Mouse (Mus musculus): ENCODE measurements at regions not wholly inside any gene's neighbourhood (a gene's known extent, or its start where the extent isn't known, plus 50 kb on each side); places are given as distances from the start of the nearest gene placed in this dataset.

DNA sequence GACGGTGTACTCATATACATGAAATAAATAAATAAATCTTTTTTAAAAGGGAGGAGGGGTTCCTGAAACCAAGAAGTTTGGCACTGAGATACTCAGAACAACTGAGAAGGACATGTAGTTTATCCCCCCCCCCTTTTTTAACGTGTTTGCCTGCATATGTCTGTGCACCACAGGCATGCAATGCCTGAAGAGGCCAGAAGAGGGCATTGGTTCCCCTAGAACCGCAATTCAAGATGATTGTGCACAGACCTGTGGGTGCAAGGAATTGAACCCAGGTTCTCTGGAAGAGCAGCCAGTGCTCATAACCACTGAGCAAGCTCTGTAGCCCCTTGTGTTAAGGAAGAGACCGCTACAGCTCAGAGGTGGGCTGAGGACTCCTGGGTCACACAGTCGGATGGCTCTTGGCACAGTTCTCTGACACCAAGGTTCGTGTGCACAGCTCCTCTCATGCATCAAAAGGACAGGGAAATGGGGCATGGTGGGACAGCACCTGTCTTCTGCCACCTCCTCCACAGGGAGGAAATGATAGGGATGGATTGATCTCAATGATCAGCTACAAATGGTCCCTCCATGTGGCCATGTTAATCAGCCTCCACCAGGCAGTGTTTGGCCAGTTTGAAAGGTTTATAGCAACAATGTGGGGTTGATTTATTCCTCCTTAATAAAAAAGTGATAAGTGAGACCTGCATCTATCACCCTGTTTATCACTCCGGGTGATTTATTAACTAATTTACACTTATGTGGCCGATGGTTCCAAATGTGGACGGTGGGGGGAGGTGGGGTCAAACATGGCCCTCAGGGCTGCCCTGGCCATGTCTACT lies 58.5 kb upstream of the Top1 start:
- no peak for DNase-seq

DNA sequence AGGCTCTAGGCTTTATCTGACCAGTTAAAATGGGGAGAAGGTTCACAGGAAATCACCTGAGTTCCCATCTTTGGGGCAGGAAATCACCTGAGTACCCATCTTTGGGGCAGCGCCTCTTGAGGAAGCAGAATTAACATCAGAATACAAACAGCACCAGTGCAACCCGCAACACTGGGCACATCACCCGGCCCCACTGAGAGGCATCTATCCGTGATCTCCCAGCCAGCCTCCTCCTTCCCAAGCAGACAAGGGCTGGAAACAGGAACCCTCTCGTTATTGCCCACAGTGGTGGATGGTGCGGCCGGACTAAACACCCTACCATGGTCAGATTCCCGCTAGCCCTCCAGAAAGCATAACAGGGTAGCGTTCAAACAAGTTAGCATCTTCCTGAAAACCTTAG lies 57.3 kb upstream of the Top1 start:
- DNase-seq = no peak

DNA sequence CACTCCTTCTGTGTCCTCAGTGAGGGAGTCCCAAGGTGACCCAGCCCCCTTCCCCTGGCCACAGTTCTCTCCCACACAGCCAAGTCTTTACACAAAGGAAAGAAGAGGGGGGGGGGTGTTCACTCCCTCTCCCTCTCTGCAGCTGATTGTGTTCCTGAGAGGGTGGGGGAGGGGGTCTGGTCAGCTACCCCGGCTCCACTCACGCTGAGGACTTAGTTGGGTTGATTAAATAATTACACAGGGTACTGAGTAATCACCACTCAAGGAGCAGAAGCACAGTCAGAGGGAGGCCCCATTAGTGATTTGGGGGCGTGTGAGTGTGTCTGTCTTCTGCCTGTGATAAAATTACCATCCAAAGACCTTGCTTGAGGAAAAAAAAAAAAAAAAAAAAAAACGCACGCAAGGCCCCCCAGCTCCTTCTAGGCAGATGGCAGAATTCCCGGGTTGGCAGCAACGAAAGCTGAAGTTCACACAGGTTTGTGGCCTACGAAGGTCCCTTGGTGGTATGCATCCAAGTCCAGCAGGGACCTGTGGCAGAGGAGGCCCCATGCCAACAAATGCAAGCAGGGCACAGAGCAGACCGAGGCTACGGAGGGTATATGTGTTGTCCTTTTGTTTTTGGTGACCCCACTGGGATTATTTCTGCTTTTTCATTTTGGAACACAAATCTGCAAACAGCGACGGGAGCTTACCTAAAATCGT lies 55.3 kb upstream of the Top1 start:
- DNase-seq = peak; percentile 82

DNA sequence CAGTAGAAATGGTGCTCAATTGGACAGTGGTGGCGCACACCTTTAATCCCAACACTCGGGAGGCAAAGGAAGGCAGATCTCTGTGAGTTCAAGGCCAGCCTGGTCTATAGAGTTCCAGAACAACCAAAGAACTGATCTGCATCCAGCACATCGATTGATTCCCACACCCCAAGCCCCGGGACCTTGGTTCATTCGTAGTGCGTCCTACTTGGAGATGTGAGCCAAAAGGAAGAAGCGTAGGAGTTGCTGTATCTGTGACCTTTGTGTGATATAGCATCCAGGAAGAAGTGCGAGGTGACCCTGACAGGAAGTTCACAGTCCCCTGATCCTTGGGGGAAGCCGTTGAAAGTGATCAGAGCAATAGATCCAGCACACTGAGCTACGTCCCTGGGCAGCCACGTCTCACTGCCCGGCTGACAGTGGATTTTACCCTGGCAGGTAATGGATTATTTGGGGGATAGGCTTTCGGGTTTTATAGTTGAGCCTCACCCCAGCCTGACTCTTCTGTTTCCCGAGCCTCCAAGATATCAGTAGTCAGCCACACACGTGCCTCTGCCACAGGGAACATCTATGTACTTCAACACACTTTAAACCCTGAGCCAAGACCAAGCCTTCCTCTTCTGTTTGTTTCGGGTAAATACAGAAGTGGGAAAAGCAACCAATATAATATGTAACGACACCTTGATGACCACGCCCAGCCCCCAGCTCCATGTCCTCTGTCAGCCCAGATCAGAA lies 54.1 kb upstream of the Top1 start:
- no peak for DNase-seq

- DNase-seq = peak; percentile 86
These were observed 52.7 kb upstream of the Top1 start for GRCm38 (mm10) chr2:160593035-160593434.
